Mouse (Mus musculus): ENCODE data around the gene Gm6899. TPM values are rescaled to one million over a fixed set of nuclear protein-coding genes. Genes with fewer than 3 reads are reported as not detected.

Gm6899 gene
- polyA plus RNA-seq, 1 experiment from 2014 or later, result 0.31 TPM

DNA sequence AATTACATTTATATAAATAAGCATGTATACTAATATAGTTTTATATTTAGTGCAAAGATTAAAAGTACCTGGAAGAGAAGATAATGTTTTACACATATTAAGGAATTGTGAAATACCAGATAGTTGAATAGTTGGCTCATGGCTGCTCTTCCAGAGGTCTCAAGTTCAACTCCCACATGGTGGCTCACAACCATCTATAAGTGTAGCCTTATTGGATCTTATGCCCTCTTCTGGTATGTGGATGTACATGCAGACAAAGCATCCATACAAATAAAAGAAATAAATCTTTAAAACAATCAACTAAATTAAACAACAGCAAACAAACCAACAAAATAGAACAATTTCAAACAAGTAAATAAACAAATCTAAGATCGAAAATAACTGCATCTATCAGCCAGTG lies 49.1 kb downstream of the Gm6899 start:
- no peak for DNase-seq (ENCODE audit: low spot score)

Other genes with a start within 250 kb of the Gm6899 start
- 31.9 and 32.6 TPM in 2 replicates for gene Fancl, start 207.1 kb upstream of the Gm6899 start, polyA plus RNA-seq (2015; fragmentation: Nextera tagmentation; extraction: Ambion mirVana)
- 27.5 and 28.9 TPM in 2 replicates for gene Vrk2, start 758 bp downstream of the Gm6899 start, polyA plus RNA-seq (2015; fragmentation: Nextera tagmentation; extraction: Ambion mirVana)

All from thymus, postnatal 0 days (tissue).